Mouse (Mus musculus) heart, postnatal 25 days (tissue): Measurements from ENCODE around the gene Rhbdf2. TPM values are rescaled to one million over a fixed set of nuclear protein-coding genes. Genes with fewer than 3 reads are reported as not detected.
"Not testable (repeated sequence)": the region's sequence is repeated elsewhere in the genome, so short reads cannot be mapped to it uniquely, and the experiment has no call there.

Experiments
- DNase-seq: peaks from one replicate; pipeline ENCODE4 v3.0.0; 2022; ENCODE audit warnings: low spot score
- intact Hi-C: fragments of 180-260 bp; cut with DNase I; formaldehyde crosslinking; loops from one replicate; pipeline ENCODE4 v1.15.1; 2025
- total RNA-seq, 2 experiments: library from RNA; stranded (reverse); gene quantifications; 2 replicates each; pipeline ENCODE4 v1.2.3; 2021

Rhbdf2 gene
- total RNA-seq, 2 experiments from 2014 or later, result 10.6 to 12.8 TPM

- no peak for DNase-seq
- intact Hi-C loops, result no loop called here
Observed at GRCm38 (mm10) chr11:116646136-116646535, 19.3 kb upstream of the Rhbdf2 start.

GRCm38 (mm10) chr11:116645446-116646110, 18.8 kb upstream of the Rhbdf2 start:
- intact Hi-C loops, result no loop called here
- no peak for DNase-seq

GRCm38 (mm10) chr11:116644225-116645112, 17.6 kb upstream of the Rhbdf2 start:
- no peak for DNase-seq
- intact Hi-C loops, result loop anchor here (5.0 kb wide), 1 partner anchor 83 kb away; no protein-coding TSS in a partner anchor

- intact Hi-C loops, result loop anchor here (1.0 to 5.0 kb wide), 4 partner anchors 28 to 165 kb away; no protein-coding TSS in a partner anchor
Observed at GRCm38 (mm10) chr11:116643579-116644224, 16.9 kb upstream of the Rhbdf2 start.

GRCm38 (mm10) chr11:116642681-116643578, 16.1 kb upstream of the Rhbdf2 start:
- intact Hi-C loops, result loop anchor here (1.0 to 5.0 kb wide), 4 partner anchors 28 to 165 kb away; no protein-coding TSS in a partner anchor
- DNase-seq, result peak; percentile 73

More at GRCm38 (mm10) chr11:116643579-116644224, 16.9 kb upstream of the Rhbdf2 start:
- DNase-seq, result no peak

DNA sequence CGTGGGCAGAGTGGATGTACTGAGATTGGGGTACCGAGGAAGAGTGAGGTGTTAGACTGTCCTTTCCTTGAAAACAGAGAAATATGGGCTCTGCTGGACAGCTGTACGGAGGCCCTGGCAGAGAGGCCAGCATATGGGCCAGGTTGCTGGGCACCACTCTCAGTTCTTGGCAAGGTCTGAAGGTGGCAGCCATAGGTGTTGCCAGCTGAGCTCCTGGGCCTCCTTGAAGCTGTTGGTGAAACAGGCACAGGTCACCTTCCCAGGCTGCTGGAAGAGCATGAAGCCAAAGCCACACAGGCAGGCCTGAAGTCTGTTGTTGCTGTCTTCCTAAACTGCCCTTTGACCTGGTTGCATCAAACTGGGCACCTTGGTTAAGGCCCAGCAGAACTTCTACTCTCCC, 14.9 kb upstream of the Rhbdf2 start:
- DNase-seq, result no peak
- intact Hi-C loops, result loop anchor here (5.0 kb wide), 1 partner anchor 86 kb away; no protein-coding TSS in a partner anchor

- intact Hi-C loops, result loop anchor here (5.0 kb wide), 1 partner anchor 86 kb away; no protein-coding TSS in a partner anchor
- DNase-seq, result no peak
Observed at GRCm38 (mm10) chr11:116641168-116641567, 14.3 kb upstream of the Rhbdf2 start.

GRCm38 (mm10) chr11:116636607-116637006, 9.8 kb upstream of the Rhbdf2 start:
- intact Hi-C loops, DNase-seq: not testable (repeated sequence)

- intact Hi-C loops, result no loop called here
- DNase-seq, result no peak
Observed at GRCm38 (mm10) chr11:116632962-116633361, 6.1 kb upstream of the Rhbdf2 start.

DNA sequence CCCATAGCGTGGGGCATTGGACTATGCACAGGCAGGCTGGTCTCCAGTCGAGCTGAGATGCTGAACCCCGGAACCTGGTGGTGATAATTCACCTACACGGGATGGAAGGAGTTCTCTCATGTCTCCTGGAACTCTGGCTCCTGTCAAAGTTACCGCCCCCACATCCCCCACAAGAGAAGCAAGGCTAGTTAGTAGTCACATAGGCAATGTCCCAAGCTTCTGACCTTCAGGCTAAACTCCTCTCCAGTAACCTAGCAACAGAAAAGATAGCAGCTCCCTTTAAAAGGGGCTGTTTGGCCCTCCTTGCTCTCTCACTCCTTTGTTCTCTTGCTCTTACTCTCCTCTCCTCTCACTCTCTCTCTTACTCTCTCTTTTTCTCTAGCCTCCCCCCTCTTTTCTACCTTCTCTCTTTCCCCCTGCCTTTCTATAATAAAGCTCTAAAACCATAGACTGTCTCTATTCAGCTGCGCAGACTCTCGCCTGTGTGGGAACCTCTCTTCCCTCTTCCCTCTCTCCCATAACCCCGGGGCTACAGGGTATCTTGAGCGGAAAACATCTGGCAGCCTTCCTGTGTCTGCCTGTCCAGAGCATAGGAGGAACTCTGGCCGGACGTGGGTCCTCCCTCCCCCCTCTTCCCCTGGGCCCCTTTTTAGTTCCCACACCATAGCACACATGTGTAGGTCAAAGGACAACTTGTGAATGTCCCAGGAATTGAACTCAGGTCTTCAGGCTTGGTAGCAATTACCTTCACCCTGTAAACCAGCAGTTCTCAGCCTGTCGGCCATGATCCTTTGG, 3.5 kb upstream of the Rhbdf2 start:
- no peak for DNase-seq
- intact Hi-C loops, result no loop called here

- intact Hi-C loops, result loop anchor here (1.0 to 2.0 kb wide), 3 partner anchors 27 to 129 kb away; no protein-coding TSS in a partner anchor
- DNase-seq, result no peak
Observed at GRCm38 (mm10) chr11:116629472-116629871, 2.7 kb upstream of the Rhbdf2 start.

DNA sequence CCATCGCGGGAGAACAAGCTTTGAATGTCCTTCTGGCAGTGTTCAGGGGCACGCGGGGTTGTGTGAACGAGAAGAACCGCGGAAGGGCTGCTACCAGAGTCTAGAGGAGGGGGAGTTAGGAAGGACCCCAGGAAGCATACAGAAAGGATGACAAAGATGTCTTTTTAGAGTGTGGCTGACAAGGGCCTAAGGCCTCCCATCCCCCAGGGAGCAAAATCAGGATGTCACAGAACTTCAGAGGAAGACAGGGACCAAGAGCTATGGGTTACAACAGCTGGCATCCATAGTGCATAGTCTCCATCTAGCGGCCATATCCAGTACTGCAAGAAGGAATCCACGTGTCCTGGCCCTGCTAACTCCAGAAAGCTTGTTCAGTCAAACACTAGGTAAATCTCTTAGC, 1.9 kb upstream of the Rhbdf2 start:
- DNase-seq, result peak; percentile 65
- intact Hi-C loops, result loop anchor here (1.0 to 2.0 kb wide), 4 partner anchors 26 to 128 kb away; no protein-coding TSS in a partner anchor

DNA sequence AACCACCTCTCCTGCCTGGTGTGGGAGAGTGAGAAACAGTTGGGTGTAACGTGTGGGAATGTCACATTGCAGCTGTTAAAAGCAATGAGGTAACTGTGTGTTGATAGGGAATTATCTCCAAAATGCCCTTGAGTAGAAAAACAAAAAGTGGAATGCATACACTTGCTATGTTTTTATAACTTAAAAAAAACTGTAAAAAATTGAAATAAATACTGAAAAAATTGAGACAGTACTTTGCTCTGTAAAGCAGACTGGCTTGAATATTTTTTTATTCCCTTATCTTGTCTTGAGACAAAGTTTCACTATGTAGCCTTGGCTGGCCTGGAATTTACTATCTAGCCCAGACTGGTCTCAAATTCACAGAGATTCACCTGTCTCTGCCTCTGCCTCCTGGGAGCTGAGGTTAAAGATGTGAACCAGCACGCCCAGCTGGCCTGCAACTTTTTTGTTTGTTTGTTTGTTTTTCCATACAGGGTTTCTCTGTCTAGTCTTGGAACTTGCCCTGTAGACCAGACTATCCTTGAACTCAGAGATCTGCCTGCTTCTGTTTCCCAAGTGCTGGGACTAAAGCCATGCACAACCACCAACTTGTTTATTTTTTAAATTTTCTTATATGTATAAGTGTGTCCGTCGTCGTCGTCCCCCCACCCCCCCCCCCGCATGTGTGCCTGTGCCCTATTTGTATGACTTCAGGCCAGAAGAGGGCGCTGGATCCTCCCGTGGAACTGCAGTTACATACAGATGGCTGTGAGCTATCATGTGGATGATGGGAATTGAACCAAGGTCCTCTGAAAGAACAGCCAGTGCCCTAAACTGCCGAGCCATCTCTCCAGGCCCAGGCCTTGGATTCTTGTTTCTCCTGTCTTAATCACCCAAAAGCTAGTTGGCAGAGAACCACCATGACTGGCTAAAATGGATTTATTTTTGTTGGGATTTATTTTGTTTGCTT, 527 bp upstream of the Rhbdf2 start:
- intact Hi-C loops, result loop anchor here (1.0 to 2.0 kb wide), 3 partner anchors 25 to 127 kb away; no protein-coding TSS in a partner anchor
- DNase-seq, result no peak

- DNase-seq, result no peak
- intact Hi-C loops, result no loop called here
Observed at GRCm38 (mm10) chr11:116625081-116626000, 1.5 kb downstream of the Rhbdf2 start.

GRCm38 (mm10) chr11:116624131-116624832, 2.5 kb downstream of the Rhbdf2 start:
- peak; percentile 75 for DNase-seq
- intact Hi-C loops, result no loop called here
